Mouse (Mus musculus) thymus, postnatal 0 days (tissue): ENCODE measurements around the gene Psmc3ip. TPM values are rescaled to one million over a fixed set of nuclear protein-coding genes. Genes with fewer than 3 reads are reported as not detected.
"Not testable (repeated sequence)": the region's sequence is repeated elsewhere in the genome, so short reads cannot be mapped to it uniquely, and the experiment has no call there.

ENCODE experiments used
- DNase-seq: peaks from one replicate; pipeline ENCODE4 v3.0.0-alpha.2; 2015; ENCODE audit warnings: low spot score
- polyA plus RNA-seq: library from polyadenylated mRNA; unstranded; fragments of >200 nt; fragmentation: Nextera tagmentation; extraction: Ambion mirVana; gene quantifications from 2 replicates; pipeline ENCODE4 v1.2.1, GENCODE M21; 2015

The Psmc3ip gene
- polyA plus RNA-seq = 34.6 and 39.0 TPM in 2 replicates

GRCm38 (mm10) chr11:101095314-101096024 is at the start of gene Psmc3ip:
TSS of gene Psmc3ip (minus strand) at chr11:101095436.
- peak; percentile 92 for DNase-seq

GRCm38 (mm10) chr11:101143338-101144225 is 48.3 kb upstream of the Psmc3ip start:
- DNase-seq = peak; percentile 67

- no peak for DNase-seq
These were observed 47.2 kb upstream of the Psmc3ip start for GRCm38 (mm10) chr11:101142215-101142967.

GRCm38 (mm10) chr11:101141088-101141487 is 45.9 kb upstream of the Psmc3ip start:
- DNase-seq = no peak

GRCm38 (mm10) chr11:101140164-101140819 is 45.1 kb upstream of the Psmc3ip start:
- DNase-seq = no peak

GRCm38 (mm10) chr11:101138536-101139181 is 43.4 kb upstream of the Psmc3ip start:
- DNase-seq = no peak

GRCm38 (mm10) chr11:101137000-101137399 is 41.8 kb upstream of the Psmc3ip start:
- no peak for DNase-seq

- no peak for DNase-seq
These were observed 39.1 kb upstream of the Psmc3ip start for GRCm38 (mm10) chr11:101134217-101134865.

GRCm38 (mm10) chr11:101133037-101133436 is 37.8 kb upstream of the Psmc3ip start:
- DNase-seq = no peak

- DNase-seq = peak; percentile 42
These were observed 36.5 kb upstream of the Psmc3ip start for GRCm38 (mm10) chr11:101131701-101132100.

- no peak for DNase-seq
These were observed 36.0 kb upstream of the Psmc3ip start for GRCm38 (mm10) chr11:101131187-101131586.

- no peak for DNase-seq
These were observed 35.0 kb upstream of the Psmc3ip start for GRCm38 (mm10) chr11:101130056-101130756.

- DNase-seq = no peak
These were observed 33.9 kb upstream of the Psmc3ip start for GRCm38 (mm10) chr11:101128996-101129577.

GRCm38 (mm10) chr11:101127075-101127474 is 31.8 kb upstream of the Psmc3ip start:
- DNase-seq = no peak

- not testable (repeated sequence) for DNase-seq
These were observed 29.8 kb upstream of the Psmc3ip start for GRCm38 (mm10) chr11:101125008-101125407.

- not testable (repeated sequence) for DNase-seq
These were observed 29.3 kb upstream of the Psmc3ip start for GRCm38 (mm10) chr11:101124494-101124893.

GRCm38 (mm10) chr11:101120545-101121188 is 25.4 kb upstream of the Psmc3ip start:
- DNase-seq = peak; percentile 9
